Mouse (Mus musculus) ovary, adult 10 weeks (tissue): Measurements from ENCODE around the gene Best2. TPM values are rescaled to one million over a fixed set of nuclear protein-coding genes. Genes with fewer than 3 reads are reported as not detected.

Source experiments
- polyA plus RNA-seq: library from polyadenylated mRNA; stranded (reverse); fragments of 350-450 nt; fragmentation: Illumina TruSeq; extraction: RNeasy Lipid Tissue Mini Kit (QIAGEN cat#74804); gene quantifications from one replicate; pipeline ENCODE4 v1.2.3, GENCODE M21; 2014

Gene Best2
- not detected for polyA plus RNA-seq

DNA sequence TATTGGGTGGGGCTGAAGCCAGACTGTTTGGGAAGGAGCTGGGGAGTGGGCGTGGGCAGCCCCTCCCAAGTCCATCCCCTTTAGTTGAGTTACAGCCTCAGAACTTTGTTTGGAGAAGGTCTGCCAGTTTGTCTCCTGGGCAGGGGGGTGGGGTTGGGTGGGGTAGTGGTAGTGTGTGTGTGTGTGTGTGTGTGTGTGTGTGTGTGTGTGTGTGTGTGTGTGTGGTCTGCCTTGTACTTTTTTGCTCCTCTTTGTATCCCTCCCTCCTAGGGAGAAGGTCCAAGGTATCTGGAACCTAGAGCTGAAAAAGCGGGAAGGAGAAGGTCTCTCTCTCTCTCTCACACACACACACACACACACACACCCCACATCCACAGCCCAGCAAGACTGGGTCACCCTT lies at the start of gene Best2:
Gene Best2, minus strand, starts transcription at position 101 of the 400 bp plus-strand sequence.

GRCm38 (mm10) chr8:85059879-85060616 lies 45.7 kb upstream of the Best2 start, which contains the start of gene Fbxw9:
Gene Fbxw9, plus strand, starts transcription at chr8:85060055.

DNA sequence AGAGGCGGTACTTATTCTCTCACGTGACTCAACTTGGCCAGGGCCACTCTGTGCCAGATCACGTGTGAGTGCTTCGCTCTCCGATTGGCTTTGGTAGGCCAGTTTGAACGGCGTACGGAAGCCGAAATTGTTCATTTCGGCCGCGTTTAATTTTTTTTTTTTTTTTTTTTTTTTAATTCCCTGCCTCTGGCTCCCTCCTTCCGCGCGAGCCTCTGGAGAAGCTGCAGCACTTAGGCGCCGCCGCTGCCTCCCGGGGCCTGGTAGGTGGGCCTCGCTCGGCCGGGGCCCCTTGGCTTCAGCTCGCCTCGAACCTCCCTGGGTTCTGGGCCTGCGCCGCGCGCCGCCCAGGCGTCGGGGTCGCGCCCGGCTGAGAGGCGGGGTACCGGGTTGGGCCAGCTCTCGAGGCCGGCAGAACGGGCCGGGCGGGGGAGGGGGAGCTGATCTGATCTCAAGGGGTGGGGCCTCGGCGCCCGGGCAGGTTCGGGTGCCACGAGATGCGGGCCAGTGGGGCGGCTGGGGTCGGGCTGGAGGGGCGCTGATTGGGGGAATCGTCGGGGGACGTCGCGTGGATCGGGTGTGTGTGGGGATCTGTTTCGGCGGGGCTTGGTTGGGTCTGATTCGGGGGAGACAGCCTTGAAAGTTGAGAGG lies 22.5 kb upstream of the Best2 start, which contains the start of gene Tnpo2:
Gene Tnpo2, plus strand, starts transcription at position 198 of the 648 bp plus-strand sequence.

GRCm38 (mm10) chr8:85026670-85027515 lies 12.6 kb upstream of the Best2 start, which contains the start of gene Trir:
Gene Trir, plus strand, starts transcription at chr8:85026823.

GRCm38 (mm10) chr8:85025098-85025932 lies 11.0 kb upstream of the Best2 start, which contains the start of gene Asna1:
Gene Asna1, minus strand, starts transcription at chr8:85025281.

GRCm38 (mm10) chr8:84990349-84990748 lies 24.0 kb downstream of the Best2 start, which contains the start of gene Hook2:
Gene Hook2, plus strand, starts transcription at chr8:84990603.

DNA sequence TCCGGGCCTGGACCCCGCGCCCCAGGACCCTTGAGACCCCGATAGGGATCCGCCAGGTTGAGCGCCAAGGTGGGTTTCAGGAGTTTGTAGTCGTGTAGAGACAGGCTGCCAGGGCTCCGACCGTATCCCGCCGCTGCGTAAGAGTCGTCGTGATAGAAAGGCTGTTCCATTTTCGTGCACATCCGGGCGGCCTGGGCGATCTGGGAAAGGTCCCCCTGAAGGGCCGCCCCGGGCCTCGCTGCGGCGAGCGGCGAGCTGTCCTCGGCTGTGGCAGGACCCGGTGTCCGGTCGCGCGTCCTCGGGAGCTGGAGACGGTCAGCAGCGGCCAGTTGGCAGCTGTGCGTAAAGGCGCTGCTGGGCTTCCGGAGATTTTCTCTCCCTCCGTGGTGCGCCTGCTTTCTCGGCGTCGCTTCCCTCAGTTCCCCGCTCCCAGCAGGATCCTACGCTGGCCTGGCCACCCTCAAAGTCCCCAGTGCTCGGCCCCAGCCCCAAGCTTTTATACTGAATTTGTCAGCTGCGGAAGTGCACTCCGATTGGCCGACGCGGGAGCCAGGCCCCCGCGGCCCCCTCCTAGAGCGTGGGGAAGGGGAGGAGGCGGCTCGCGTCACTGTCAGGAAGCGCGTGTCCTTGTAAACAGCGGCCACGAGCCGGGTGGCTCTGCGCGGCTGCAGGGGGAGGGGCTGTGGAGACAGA lies 35.9 kb downstream of the Best2 start, which contains the start of gene Junb:
Gene Junb, minus strand, starts transcription at position 471 of the 693 bp plus-strand sequence.

GRCm38 (mm10) chr8:84969241-84970134 lies 44.8 kb downstream of the Best2 start, which contains the start of the genes Gm49661, Prdx2 and Rnaseh2a:
Gene Gm49661, minus strand, starts transcription at chr8:84969433.
Gene Prdx2, plus strand, starts transcription at chr8:84969587.
Gene Rnaseh2a, minus strand, starts transcription at chr8:84969767.

Other genes starting within 250 kb of the Best2 start
- gene Nfix, start 214.2 kb downstream of the Best2 start, polyA plus RNA-seq = 44.0 TPM
- 2.4 TPM for gene Dand5, start 191.7 kb downstream of the Best2 start, polyA plus RNA-seq
- gene Gadd45gip1, start 183.0 kb downstream of the Best2 start, polyA plus RNA-seq = 1.1 TPM
- 3.2 TPM for gene Rad23a, start 173.9 kb downstream of the Best2 start, polyA plus RNA-seq
- gene Calr, start 167.6 kb downstream of the Best2 start, polyA plus RNA-seq = 1,005 TPM
- gene Farsa, start 157.5 kb downstream of the Best2 start, polyA plus RNA-seq = 4.1 TPM
- 32.4 TPM for gene Syce2, start 142.4 kb downstream of the Best2 start, polyA plus RNA-seq
- gene Gcdh, start 120.6 kb downstream of the Best2 start, polyA plus RNA-seq = 32.8 TPM
- gene Klf1, start 112.6 kb downstream of the Best2 start, polyA plus RNA-seq = not detected
- gene Dnase2a, start 106.0 kb downstream of the Best2 start, polyA plus RNA-seq = 2.5 TPM
- not detected for gene Mast1, start 77.2 kb downstream of the Best2 start, polyA plus RNA-seq
- not detected for gene Rtbdn, start 67.5 kb downstream of the Best2 start, polyA plus RNA-seq
- gene Gm49661, start 45.1 kb downstream of the Best2 start, polyA plus RNA-seq = not detected
- gene Prdx2, start 44.9 kb downstream of the Best2 start, polyA plus RNA-seq = 36.9 TPM
- 2.6 TPM for gene Rnaseh2a, start 44.8 kb downstream of the Best2 start, polyA plus RNA-seq
- 0.34 TPM for gene Junb, start 35.8 kb downstream of the Best2 start, polyA plus RNA-seq
- gene Hook2, start 23.9 kb downstream of the Best2 start, polyA plus RNA-seq = 2.3 TPM
- 6.7 TPM for gene Asna1, start 10.8 kb upstream of the Best2 start, polyA plus RNA-seq
- gene Trir, start 12.3 kb upstream of the Best2 start, polyA plus RNA-seq = 5.3 TPM
- gene Tnpo2, start 22.4 kb upstream of the Best2 start, polyA plus RNA-seq = 14.1 TPM
- 1.5 TPM for gene Fbxw9, start 45.5 kb upstream of the Best2 start, polyA plus RNA-seq
- gene Gm5741, start 53.5 kb upstream of the Best2 start, polyA plus RNA-seq = not detected
- 19.0 TPM for gene Dhps, start 57.2 kb upstream of the Best2 start, polyA plus RNA-seq
- gene Wdr83os, start 66.2 kb upstream of the Best2 start, polyA plus RNA-seq = 2.8 TPM
- 1.00 TPM for gene Wdr83, start 66.8 kb upstream of the Best2 start, polyA plus RNA-seq
- 6.1 TPM for gene Man2b1, start 68.7 kb upstream of the Best2 start, polyA plus RNA-seq
- gene Zfp791, start 108.6 kb upstream of the Best2 start, polyA plus RNA-seq = 11.3 TPM
- not detected for gene Cks1brt, start 137.4 kb upstream of the Best2 start, polyA plus RNA-seq
- not detected for gene Olfr371, start 211.5 kb upstream of the Best2 start, polyA plus RNA-seq